Mouse (Mus musculus) T-helper 17 cell (primary cell): ENCODE results near the gene Clcnka.

Source experiments
- in situ Hi-C, 2 experiments: fragments of 300-600 bp; cut with MboI, MseI; formaldehyde crosslinking; loops; 1 replicate in 1 of 2; 2 replicates in 1 of 2; pipeline ENCODE4 v1.15.1; 2025; ENCODE audit warnings: high pct_unique_total_duplicates in 2 of 2

Clcnka gene

GRCm38 (mm10) chr4:141398545-141398944 is at the start of gene Clcnka:
Gene Clcnka, minus strand, starts transcription at chr4:141398724.
- in situ Hi-C loops = loop anchor here in 1 of 2 experiments (10.0 kb wide), 2 partner anchors 176 to 456 kb away; no protein-coding TSS in a partner anchor

GRCm38 (mm10) chr4:141446211-141446610 is 47.7 kb upstream of the Clcnka start:
- in situ Hi-C loops = no loop called here

GRCm38 (mm10) chr4:141445328-141445720 is 46.8 kb upstream of the Clcnka start:
- in situ Hi-C loops = no loop called here

GRCm38 (mm10) chr4:141444451-141445327 is 46.2 kb upstream of the Clcnka start, which contains the start of gene Zbtb17:
Gene Zbtb17, plus strand, starts transcription at chr4:141444654.
- in situ Hi-C loops = no loop called here

- in situ Hi-C loops = no loop called here
Observed at GRCm38 (mm10) chr4:141443641-141444429, 45.3 kb upstream of the Clcnka start.

- in situ Hi-C loops = no loop called here
Observed at GRCm38 (mm10) chr4:141440877-141441276, 42.4 kb upstream of the Clcnka start.

GRCm38 (mm10) chr4:141439083-141439803 is 40.7 kb upstream of the Clcnka start:
- in situ Hi-C loops = no loop called here

- in situ Hi-C loops = no loop called here
Observed at GRCm38 (mm10) chr4:141435974-141436373, 37.5 kb upstream of the Clcnka start, which contains the start of gene Srarp. Gene Srarp, minus strand, starts transcription at chr4:141436105.

- in situ Hi-C loops = no loop called here
Observed at GRCm38 (mm10) chr4:141433191-141433590, 34.7 kb upstream of the Clcnka start.

- in situ Hi-C loops = no loop called here
Observed at GRCm38 (mm10) chr4:141432666-141433065, 34.1 kb upstream of the Clcnka start.

GRCm38 (mm10) chr4:141430997-141431396 is 32.5 kb upstream of the Clcnka start:
- in situ Hi-C loops = no loop called here

- in situ Hi-C loops = no loop called here
Observed at GRCm38 (mm10) chr4:141429847-141430246, 31.3 kb upstream of the Clcnka start.

- in situ Hi-C loops = no loop called here
Observed at GRCm38 (mm10) chr4:141429381-141429780, 30.9 kb upstream of the Clcnka start.

- in situ Hi-C loops = no loop called here
Observed at GRCm38 (mm10) chr4:141427921-141428320, 29.4 kb upstream of the Clcnka start.

GRCm38 (mm10) chr4:141426796-141427745 is 28.5 kb upstream of the Clcnka start:
- in situ Hi-C loops = no loop called here

GRCm38 (mm10) chr4:141425484-141426479 is 27.3 kb upstream of the Clcnka start:
- in situ Hi-C loops = no loop called here

GRCm38 (mm10) chr4:141423691-141424431 is 25.3 kb upstream of the Clcnka start:
- in situ Hi-C loops = no loop called here

- in situ Hi-C loops = no loop called here
Observed at GRCm38 (mm10) chr4:141423288-141423687, 24.8 kb upstream of the Clcnka start.
